Mouse (Mus musculus) liver, postnatal 0 days (tissue): ENCODE measurements around the gene Bcl7b.
"Not testable (repeated sequence)": the region's sequence is repeated elsewhere in the genome, so short reads cannot be mapped to it uniquely, and the experiment has no call there.

Source experiments
- CTCF ChIP-seq: sonication (generic); IDR thresholded peaks from 2 replicates; pipeline ENCODE4 v1.5.1; 2016; ENCODE audit warnings: antibody characterized with exemption, low read depth
- EP300 ChIP-seq: IDR thresholded peaks from 2 replicates; pipeline ENCODE4 v1.6.1; 2016; ENCODE audit warnings: antibody characterized with exemption, low read depth, mild to moderate bottlenecking

DNA sequence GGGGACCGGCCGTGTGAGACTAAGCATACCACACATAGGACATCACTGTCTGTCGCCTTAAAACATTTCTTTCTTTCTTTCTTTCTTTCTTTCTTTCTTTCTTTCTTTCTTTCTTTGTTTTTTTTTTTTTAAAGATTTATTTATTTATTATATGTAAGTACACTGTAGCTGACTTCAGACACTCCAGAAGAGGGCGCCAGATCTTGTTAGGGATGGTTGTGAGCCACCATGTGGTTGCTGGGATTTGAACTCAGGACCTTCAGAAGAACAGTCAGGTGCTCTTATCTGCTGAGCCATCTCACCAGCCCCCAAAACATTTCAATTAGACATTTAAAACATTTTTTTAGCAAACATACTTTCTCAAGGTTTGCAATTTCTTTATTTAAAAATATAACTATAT, 57.8 kb downstream of the Bcl7b start:
- 0 out of 2 replicates have a peak, but pooled peaks have one; percentile 12 for TF ChIP-seq CTCF
- TF ChIP-seq EP300 = not testable (repeated sequence)
